Mouse (Mus musculus) granulocyte monocyte progenitor cell, adult 5-6 weeks (primary cell): ENCODE measurements around the gene Efemp2. TPM values are rescaled to one million over a fixed set of nuclear protein-coding genes. Genes with fewer than 3 reads are reported as not detected.

ENCODE experiments used
- ATAC-seq: replicated peaks from 2 replicates; pipeline ENCODE4 v1.8.0; 2016; ENCODE audit warnings: mild to moderate bottlenecking, moderate TSS enrichment, inconsistent platforms; ENCODE audit not compliant: poor library complexity, severe bottlenecking
- total RNA-seq, 2 experiments: library from RNA; stranded (forward) in 1 of 2; stranded (reverse) in 1 of 2; fragments of 200-712, 200-1000 nt in 1 of 2; fragments of >200 nt in 1 of 2; fragmentation: Nextera tagmentation in 1 of 2; gene quantifications; 2 replicates each; pipeline ENCODE4 v1.2.3; 2014 to 2017

Gene Efemp2
- total RNA-seq, 2 experiments from 2014 or later: 1.6 TPM; not detected in 1

- ATAC-seq: no peak
These were observed 20.6 kb downstream of the Efemp2 start for GRCm38 (mm10) chr19:5494314-5494713.

- no peak for ATAC-seq
These were observed 21.7 kb downstream of the Efemp2 start for GRCm38 (mm10) chr19:5495353-5496051.

- ATAC-seq: no peak
These were observed 22.3 kb downstream of the Efemp2 start for GRCm38 (mm10) chr19:5496052-5496370.

GRCm38 (mm10) chr19:5500330-5500875 lies 26.6 kb downstream of the Efemp2 start:
- ATAC-seq: no peak

GRCm38 (mm10) chr19:5503687-5504086 lies 29.9 kb downstream of the Efemp2 start, which contains the start of gene 1700020D05Rik:
TSS of gene 1700020D05Rik (minus strand) at chr19:5503787.
- no peak for ATAC-seq

GRCm38 (mm10) chr19:5510031-5511026 lies 36.6 kb downstream of the Efemp2 start, which contains the start of gene Snx32:
TSS of gene Snx32 (minus strand) at chr19:5510538.
- ATAC-seq: peak; percentile 85

GRCm38 (mm10) chr19:5511074-5511632 lies 37.4 kb downstream of the Efemp2 start:
- ATAC-seq: no peak

- ATAC-seq: peak; percentile 73
These were observed 38.6 kb downstream of the Efemp2 start for GRCm38 (mm10) chr19:5512091-5513004.

GRCm38 (mm10) chr19:5513005-5513349 lies 39.2 kb downstream of the Efemp2 start:
- ATAC-seq: no peak

GRCm38 (mm10) chr19:5515840-5516777 lies 42.4 kb downstream of the Efemp2 start:
- ATAC-seq: no peak

GRCm38 (mm10) chr19:5516906-5517505 lies 43.3 kb downstream of the Efemp2 start:
- ATAC-seq: no peak

GRCm38 (mm10) chr19:5518721-5519120 lies 45.0 kb downstream of the Efemp2 start:
- no peak for ATAC-seq

GRCm38 (mm10) chr19:5525204-5525603 lies 51.5 kb downstream of the Efemp2 start:
- no peak for ATAC-seq

GRCm38 (mm10) chr19:5529325-5530137 lies 55.8 kb downstream of the Efemp2 start:
- peak; percentile 95 for ATAC-seq

GRCm38 (mm10) chr19:5530138-5530524 lies 56.4 kb downstream of the Efemp2 start:
- no peak for ATAC-seq
